Mouse (Mus musculus) small intestine, adult 2 months (tissue): ENCODE results near the gene Ppif. TPM values are rescaled to one million over a fixed set of nuclear protein-coding genes. Genes with fewer than 3 reads are reported as not detected.

Experiments
- H3K27ac ChIP-seq: fragments of 200-500 bp; 2 replicates; pipeline ENCODE4 v1.5.1; 2012; ENCODE audit warnings: low read depth, low read length, control low read depth, inconsistent platforms; ENCODE audit not compliant: insufficient read depth
- H3K27me3 ChIP-seq: fragments of 200-500 bp; 2 replicates; pipeline ENCODE4 v1.6.1; 2012; ENCODE audit warnings: mild to moderate bottlenecking, moderate library complexity, low read length, inconsistent platforms; ENCODE audit not compliant: control insufficient read depth, insufficient read depth
- H3K36me3 ChIP-seq: fragments of 200-500 bp; 2 replicates; pipeline ENCODE4 v1.6.1; 2012; ENCODE audit warnings: mild to moderate bottlenecking, low read length, control low read depth, inconsistent platforms; ENCODE audit not compliant: control insufficient read depth, insufficient read depth
- H3K4me1 ChIP-seq: fragments of 200-500 bp; 2 replicates; pipeline ENCODE4 v1.6.1; 2012; ENCODE audit warnings: low read length, inconsistent platforms, mixed read lengths; ENCODE audit not compliant: control insufficient read depth, insufficient read depth, insufficient read length
- H3K4me3 ChIP-seq: fragments of 200-500 bp; 2 replicates; pipeline ENCODE4 v1.5.1; 2012; ENCODE audit warnings: low read depth, mild to moderate bottlenecking, control low read depth, inconsistent platforms, low read length, moderate library complexity
- CTCF ChIP-seq: fragments of 200-500 bp; IDR thresholded peaks from 2 replicates; pipeline ENCODE4 v1.5.1; 2012; ENCODE audit warnings: low read depth, mild to moderate bottlenecking, control low read depth, inconsistent platforms, low read length, moderate library complexity, mixed read lengths; ENCODE audit not compliant: insufficient replicate concordance, insufficient read length; ENCODE audit errors: extremely low read depth
- POLR2A ChIP-seq: fragments of 200-500 bp; IDR thresholded peaks from 2 replicates; pipeline ENCODE4 v1.6.1; 2012; ENCODE audit warnings: low read depth, mild to moderate bottlenecking, control low read depth, inconsistent platforms, low read length, moderate library complexity
- WGBS: fragments of 180-500 bp; shearing (Covaris S2); methylation state at CpG from one replicate; pipeline ENCODE4 v1.1.7; 2018; 5-methylcytosine and 5-hydroxymethylcytosine counted together
- polyA plus RNA-seq: library from polyadenylated mRNA; depleted of rRNA; stranded (reverse); fragments of >200 nt; gene quantifications from 2 replicates; pipeline ENCODE4 v1.2.3, GENCODE M21; 2012

The Ppif gene
- polyA plus RNA-seq, 1 experiment = 80.1 TPM

DNA sequence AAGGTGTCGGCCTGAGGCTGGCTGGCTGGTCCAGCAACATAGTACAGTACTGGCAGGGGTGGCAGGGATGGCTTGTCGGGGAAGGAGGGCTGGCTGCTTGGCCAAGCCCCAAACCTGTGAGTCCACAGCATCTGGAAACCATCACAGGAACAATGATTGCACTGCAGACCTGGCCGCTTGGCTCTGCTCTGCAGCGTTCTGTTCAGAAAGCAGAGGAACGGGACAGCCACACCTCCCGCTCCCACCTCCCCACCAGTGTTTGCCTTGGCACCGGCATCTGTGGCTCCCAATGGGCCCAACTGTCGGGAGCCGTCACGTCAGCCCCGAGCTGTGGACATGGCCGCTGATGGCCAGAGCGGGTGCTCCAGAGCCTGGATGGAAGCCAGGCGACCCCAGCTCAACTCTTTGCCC is 44.6 kb downstream of the Ppif start:
- no peaks in the 10 kb centered on the region for H3K27me3 ChIP-seq
- WGBS = 31% methylated on average over 14 of the region's 14 CpGs
- H3K4me1 ChIP-seq = peaks cover 47% of the 10 kb centered on the region
- H3K27ac ChIP-seq = no peak overlapping the region
- H3K36me3 ChIP-seq = no peaks in the 10 kb centered on the region
- H3K4me3 ChIP-seq = no peak overlapping the region
- TF ChIP-seq POLR2A (no peak), CTCF (no peak)

DNA sequence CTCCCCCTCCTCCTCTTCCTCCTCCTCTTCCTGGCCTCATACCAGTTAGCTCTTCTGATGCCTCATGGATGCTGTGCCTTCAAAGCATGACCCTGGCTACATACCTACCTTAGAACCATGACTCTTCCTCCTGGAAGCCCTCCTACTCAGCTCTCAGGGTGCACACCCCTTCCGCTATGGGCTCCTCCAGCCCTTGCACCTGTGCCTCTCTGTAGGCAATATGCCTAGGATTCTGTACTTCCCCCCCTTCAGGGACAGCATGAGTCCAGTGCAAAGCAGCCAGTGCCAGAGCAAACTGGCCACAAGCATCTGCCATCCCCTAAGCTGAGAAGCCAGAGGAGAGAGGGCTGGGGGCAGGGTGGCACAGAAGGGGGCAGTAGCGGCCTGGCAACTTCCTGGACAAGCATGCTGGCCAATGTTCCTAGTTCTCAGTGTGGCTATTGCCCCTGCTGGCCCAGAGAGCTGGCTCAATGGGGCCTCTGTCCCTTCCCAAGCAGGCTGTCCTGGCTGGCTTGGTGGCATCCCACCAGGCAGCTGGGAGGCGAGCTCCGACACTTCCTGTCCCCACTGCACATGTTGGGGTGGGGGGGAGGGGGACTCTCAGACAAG is 46.1 kb downstream of the Ppif start:
- Histone ChIP-seq H3K4me1 (peaks cover 46% of the 10 kb centered on the region), H3K36me3 (no peaks in the 10 kb centered on the region), H3K4me3 (no peak overlapping the region), H3K27me3 (no peaks in the 10 kb centered on the region), H3K27ac (no peak overlapping the region)
- WGBS = 89% methylated on average over 4 of the region's 4 CpGs
- TF ChIP-seq POLR2A (no peak), CTCF (no peak)

DNA sequence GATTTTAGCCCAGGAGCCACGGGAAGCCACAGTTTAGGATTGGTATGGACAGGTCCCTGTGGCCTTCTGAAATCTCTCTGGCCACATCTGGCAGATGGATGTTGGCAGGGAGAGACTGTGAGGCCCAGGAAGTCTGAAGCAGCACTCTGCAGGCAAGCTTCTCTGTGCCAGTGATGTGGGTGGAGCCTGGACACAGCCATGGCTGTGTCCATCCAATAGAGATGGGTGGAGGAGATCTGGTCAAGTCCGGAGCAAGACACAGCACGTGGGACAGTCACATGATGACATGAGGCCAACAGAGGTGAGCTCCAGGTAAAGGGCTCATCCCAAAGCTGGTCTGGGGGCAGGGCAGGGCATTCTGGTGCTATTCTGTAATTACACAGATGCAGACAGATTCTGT is 47.3 kb downstream of the Ppif start:
- Histone ChIP-seq H3K27ac (no peak overlapping the region), H3K4me1 (peaks cover 42% of the 10 kb centered on the region), H3K4me3 (no peak overlapping the region), H3K36me3 (no peaks in the 10 kb centered on the region), H3K27me3 (no peaks in the 10 kb centered on the region)
- TF ChIP-seq POLR2A (no peak), CTCF (no peak)
- WGBS = 80% methylated on average over 3 of the region's 3 CpGs

DNA sequence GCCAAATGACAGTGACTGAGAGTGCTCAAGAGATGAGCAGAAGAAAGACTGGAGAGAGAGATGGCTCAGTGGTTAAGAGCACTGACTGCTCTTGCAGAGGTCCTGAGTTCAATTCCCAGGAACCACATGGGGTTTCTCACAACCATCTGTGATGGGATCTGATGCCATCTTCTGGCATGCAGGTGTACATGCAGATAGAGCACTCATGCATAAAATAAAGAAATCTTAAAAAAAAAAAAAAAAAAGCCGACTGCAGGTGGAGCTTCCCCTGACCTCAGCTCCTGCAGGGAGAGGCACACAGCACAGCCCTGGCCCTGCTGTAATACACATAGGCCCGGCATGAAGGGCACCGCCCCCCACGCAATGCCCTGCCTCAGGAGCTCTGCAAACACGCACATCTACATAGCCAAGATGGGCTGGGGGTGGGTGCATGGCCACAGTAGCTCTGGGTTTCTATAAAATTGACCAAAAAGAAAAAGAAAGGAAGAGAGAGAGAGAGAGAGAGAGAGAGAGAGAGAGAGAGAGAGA is 48.0 kb downstream of the Ppif start:
- Histone ChIP-seq H3K27me3 (no peaks in the 10 kb centered on the region), H3K36me3 (no peaks in the 10 kb centered on the region), H3K4me1 (peaks cover 36% of the 10 kb centered on the region), H3K27ac (no peak overlapping the region), H3K4me3 (no peak overlapping the region)
- 45% methylated on average over 5 of the region's 5 CpGs for WGBS
- TF ChIP-seq CTCF = no peak

DNA sequence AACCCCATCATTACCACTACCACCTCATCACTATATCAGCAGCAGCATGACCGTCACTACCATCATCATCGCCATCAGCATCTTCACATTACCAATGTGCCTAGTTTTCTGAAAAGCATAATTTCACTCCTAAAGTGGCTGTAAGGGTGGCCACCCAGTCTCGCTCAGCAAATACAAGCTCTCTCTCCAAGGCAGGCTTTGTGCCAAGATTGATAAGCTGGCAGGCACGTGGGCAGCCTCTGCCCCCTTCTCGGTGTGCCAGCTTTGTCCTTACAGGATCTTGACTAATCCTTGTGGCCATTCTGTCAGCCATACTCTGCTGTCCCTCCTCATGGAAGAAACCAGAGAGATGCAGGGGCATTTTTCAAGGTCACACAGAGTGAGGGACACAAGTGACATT is 49.0 kb downstream of the Ppif start:
- H3K36me3 ChIP-seq = no peaks in the 10 kb centered on the region
- WGBS = 57% methylated on average over 5 of the region's 5 CpGs

DNA sequence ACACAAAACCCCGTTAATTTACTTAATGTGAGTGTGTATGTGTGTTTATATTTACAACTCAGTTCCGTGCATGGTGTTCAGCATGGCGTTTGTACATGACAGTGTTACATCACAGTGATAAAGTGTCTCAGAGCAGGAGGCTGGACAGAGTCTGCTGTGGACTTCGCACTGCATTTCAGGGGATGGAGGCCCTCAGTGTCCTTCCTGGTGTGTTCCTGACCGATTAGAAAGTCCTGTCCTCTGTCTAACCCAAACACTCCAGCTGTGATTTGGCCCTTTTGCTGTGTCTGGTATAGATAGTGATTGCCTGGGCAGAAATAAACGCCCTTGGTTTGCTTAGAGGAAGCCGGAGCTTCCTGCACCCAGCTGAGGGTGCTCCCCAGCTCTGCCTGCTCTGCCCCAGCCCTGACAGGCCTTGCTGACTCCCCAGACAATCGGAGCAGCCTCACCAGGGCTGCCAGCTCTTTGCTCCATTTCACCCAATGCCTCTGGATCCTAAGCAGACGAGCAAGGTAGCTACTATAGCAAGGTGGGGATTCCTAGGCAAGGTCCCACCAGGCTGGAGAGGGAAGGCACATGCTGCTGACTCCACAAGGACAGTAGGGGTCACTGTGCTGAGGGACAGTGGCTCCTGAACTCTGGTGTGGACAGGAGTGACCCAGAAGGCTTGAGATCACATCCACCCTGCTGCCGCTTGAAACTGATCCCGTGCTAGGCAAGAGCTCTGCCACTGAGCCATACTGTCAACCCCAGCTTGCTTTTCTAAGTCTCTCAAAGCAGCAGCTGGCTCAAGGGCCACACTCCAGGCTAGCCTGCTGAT is 51.6 kb downstream of the Ppif start:
- Histone ChIP-seq H3K27me3 (no peaks in the 10 kb centered on the region), H3K27ac (peak overlapping the region; percentile 24; the same call in 1 of the 2 replicates), H3K4me1 (peaks cover 21% of the 10 kb centered on the region), H3K4me3 (no peak overlapping the region), H3K36me3 (no peaks in the 10 kb centered on the region)
- TF ChIP-seq CTCF (no peak), POLR2A (no peak)
- 38% methylated on average over 11 of the region's 11 CpGs for WGBS

More for the DNA sequence above, 49.0 kb downstream of the Ppif start:
- Histone ChIP-seq H3K4me3 (no peak overlapping the region), H3K27ac (no peak overlapping the region), H3K27me3 (no peaks in the 10 kb centered on the region), H3K4me1 (peaks cover 34% of the 10 kb centered on the region)
- TF ChIP-seq POLR2A = no peak
- TF ChIP-seq CTCF = no peak

DNA sequence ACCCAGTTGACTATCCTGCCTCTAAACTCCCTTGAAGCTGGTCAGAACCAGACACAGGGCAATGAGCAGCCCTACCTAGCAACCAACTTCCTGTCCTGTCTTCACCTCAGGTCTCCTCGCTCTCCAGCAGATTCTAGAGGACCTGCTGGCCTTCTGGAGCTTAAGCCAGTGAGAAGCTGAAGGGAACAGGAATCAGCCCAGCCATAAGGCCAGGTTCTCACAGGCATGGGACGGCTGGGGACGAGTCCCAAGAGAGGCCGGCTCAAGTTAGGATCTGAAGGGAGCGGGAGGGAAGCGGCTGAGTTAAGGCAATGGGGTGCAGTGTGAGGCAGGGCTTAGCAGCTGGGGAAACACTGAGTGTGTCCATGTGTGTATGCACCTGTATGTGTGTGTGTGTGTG is 52.4 kb downstream of the Ppif start:
- Histone ChIP-seq H3K36me3 (no peaks in the 10 kb centered on the region), H3K4me1 (peaks cover 25% of the 10 kb centered on the region), H3K4me3 (no peak overlapping the region), H3K27ac (no peak overlapping the region), H3K27me3 (no peaks in the 10 kb centered on the region)
- WGBS = 89% methylated on average over 6 of the region's 6 CpGs
- TF ChIP-seq POLR2A (no peak), CTCF (no peak)
